Mouse (Mus musculus) midbrain, postnatal 0 days (tissue): ENCODE data around the gene Kcnj9. TPM values are rescaled to one million over a fixed set of nuclear protein-coding genes. Genes with fewer than 3 reads are reported as not detected.

Experiments
- ATAC-seq: fragments of 200-750 bp; cut with Nextera tagmentation; 2 replicates; pipeline ENCODE4 v1.8.0; 2017; ENCODE audit warnings: moderate number of reproducible peaks, mild to moderate bottlenecking, moderate TSS enrichment, moderate library complexity; ENCODE audit not compliant: low FRiP score
- DNase-seq: peaks from one replicate; pipeline ENCODE4 v3.0.0-alpha.2; 2015; ENCODE audit warnings: low spot score
- H3K27ac ChIP-seq: fragments of 300-500 bp; sonication (generic); 2 replicates; pipeline ENCODE4 v1.5.1; 2014; ENCODE audit warnings: low read depth, mild to moderate bottlenecking, low read length, mixed read lengths
- H3K27me3 ChIP-seq: fragments of 300-500 bp; sonication (generic); 2 replicates; pipeline ENCODE4 v1.6.1; 2014; ENCODE audit warnings: low read length, control low read depth, mixed read lengths; ENCODE audit not compliant: insufficient read depth
- H3K36me3 ChIP-seq: fragments of 300-500 bp; sonication (generic); 2 replicates; pipeline ENCODE4 v1.6.1; 2014; ENCODE audit warnings: low read length, control low read depth, mixed read lengths; ENCODE audit not compliant: insufficient read depth
- H3K4me1 ChIP-seq: fragments of 300-500 bp; sonication (generic); 2 replicates; pipeline ENCODE4 v1.6.1; 2014; ENCODE audit warnings: mild to moderate bottlenecking, control low read depth, antibody characterized with exemption, low read length, mixed read lengths; ENCODE audit not compliant: insufficient read depth
- H3K4me2 ChIP-seq: fragments of 300-500 bp; sonication (generic); 2 replicates; pipeline ENCODE4 v1.6.1; 2014; ENCODE audit warnings: low read depth, mild to moderate bottlenecking, low read length, mixed read lengths; ENCODE audit not compliant: poor library complexity, severe bottlenecking
- H3K4me3 ChIP-seq: fragments of 300-500 bp; sonication (generic); 2 replicates; pipeline ENCODE4 v1.5.1; 2014; ENCODE audit warnings: low read depth, mild to moderate bottlenecking, low read length, moderate library complexity
- H3K9ac ChIP-seq: fragments of 300-500 bp; sonication (generic); replicated peaks from 2 replicates; pipeline ENCODE4 v1.6.1; 2014; ENCODE audit warnings: mild to moderate bottlenecking, low read length, moderate library complexity, mixed read lengths; ENCODE audit not compliant: poor library complexity, severe bottlenecking
- H3K9me3 ChIP-seq: fragments of 300-500 bp; sonication (generic); 2 replicates; pipeline ENCODE4 v1.6.1; 2016; ENCODE audit warnings: low read length, control low read depth
- CTCF ChIP-seq: IDR thresholded peaks from 2 replicates; pipeline ENCODE4 v1.5.1; 2016; ENCODE audit warnings: antibody characterized with exemption, mild to moderate bottlenecking
- WGBS: fragments of 180-500 bp; shearing (Covaris S2); extraction: QIAGEN DNeasy Blood & Tissue Kit; methylation state at CpG from one replicate; pipeline ENCODE4 v1.1.7; 2014; 5-methylcytosine and 5-hydroxymethylcytosine counted together
- polyA plus RNA-seq: library from polyadenylated mRNA; unstranded; fragments of >200 nt; fragmentation: Nextera tagmentation; extraction: Ambion mirVana; gene quantifications from 2 replicates; pipeline ENCODE4 v1.2.1, GENCODE M21; 2015
- total RNA-seq: library from RNA; depleted of rRNA; stranded (reverse); fragments of >200 nt; gene quantifications from 2 replicates; pipeline ENCODE4 v1.2.3, GENCODE M21; 2014

Gene Kcnj9
- total and polyA plus RNA-seq, 2 experiments from 2014 or later = 5.8 to 14.1 TPM

DNA sequence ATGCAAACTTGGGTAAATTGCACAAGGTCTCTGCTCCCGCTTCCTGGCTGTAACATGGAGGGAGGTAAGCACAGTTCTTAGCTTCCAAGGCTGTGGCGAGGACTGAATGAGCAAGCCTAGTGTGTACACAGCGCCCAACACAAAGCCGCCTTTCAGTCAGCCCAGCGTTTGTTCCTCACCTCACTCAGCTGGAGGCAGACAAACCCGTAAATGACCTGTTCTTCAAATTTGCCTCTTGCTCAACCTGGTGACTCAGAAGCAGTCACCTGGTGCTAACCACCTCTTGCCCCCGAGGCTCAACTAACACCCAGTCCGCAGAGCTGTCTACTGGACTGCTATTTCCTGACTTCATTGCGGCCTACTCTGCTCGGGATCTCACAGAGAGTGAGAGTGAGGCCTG, 21.2 kb downstream of the Kcnj9 start:
- Histone ChIP-seq H3K4me2 (no peak overlapping the region), H3K36me3 (no peaks in the 10 kb centered on the region), H3K4me3 (no peak overlapping the region), H3K9me3 (no peaks in the 10 kb centered on the region), H3K27me3 (no peaks in the 10 kb centered on the region), H3K9ac (no peak overlapping the region), H3K27ac (peak overlapping the region; percentile 39), H3K4me1 (no peaks in the 10 kb centered on the region)
- ATAC-seq = no peak
- no peak for DNase-seq
- TF ChIP-seq CTCF = no peak
- WGBS = 66% methylated on average over 10 of the region's 10 CpGs

DNA sequence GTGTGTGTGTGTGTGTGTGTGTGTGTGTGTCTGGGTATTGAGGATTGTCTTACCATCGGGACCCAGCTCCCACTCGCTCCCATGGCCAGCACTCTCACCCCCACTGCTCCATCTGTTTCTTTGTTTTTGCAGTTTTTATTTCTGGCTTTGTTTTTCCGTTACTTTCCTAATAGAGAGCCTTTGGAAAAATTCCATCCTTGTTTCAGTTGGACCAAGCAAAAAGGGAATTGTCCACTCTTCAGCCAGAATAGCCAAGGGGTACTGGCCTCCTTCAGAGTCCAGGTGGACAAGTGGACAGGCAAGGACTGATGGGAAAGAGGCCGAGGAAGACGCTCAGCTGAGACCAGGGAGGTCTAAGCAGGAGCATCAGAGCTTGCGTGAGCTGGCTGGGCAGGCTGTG, 22.2 kb downstream of the Kcnj9 start:
- no peak for TF ChIP-seq CTCF
- ATAC-seq (no peak), DNase-seq (no peak)
- no peaks in the 10 kb centered on the region for H3K4me1 ChIP-seq
- no peak overlapping the region for H3K4me3 ChIP-seq
- 64% methylated on average over 6 of the region's 6 CpGs for WGBS
- peak overlapping the region; percentile 47; the same call in 1 of the 2 replicates for H3K27ac ChIP-seq
- no peak overlapping the region for H3K4me2 ChIP-seq
- H3K36me3 ChIP-seq = no peaks in the 10 kb centered on the region
- H3K9ac ChIP-seq = no peak overlapping the region
- no peaks in the 10 kb centered on the region for H3K9me3 ChIP-seq
- no peaks in the 10 kb centered on the region for H3K27me3 ChIP-seq

DNA sequence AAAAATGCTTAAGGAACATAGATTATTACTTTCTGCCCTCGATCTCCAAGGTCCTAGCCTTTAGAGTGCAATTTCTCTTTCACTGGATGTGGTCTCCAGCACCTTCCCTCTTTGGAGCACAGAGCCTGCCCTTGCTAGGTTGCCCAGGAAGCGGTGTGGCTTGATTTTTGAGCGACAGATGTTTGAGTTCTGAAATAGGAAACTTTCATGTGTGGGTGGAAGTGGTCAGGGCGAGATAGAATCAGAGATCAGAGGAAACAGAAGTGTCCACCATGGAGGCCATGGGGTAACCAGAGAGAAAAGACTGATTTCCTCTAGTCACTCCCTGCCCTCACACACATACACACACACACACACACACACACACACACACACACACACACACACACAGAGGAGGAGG, 22.9 kb downstream of the Kcnj9 start:
- Histone ChIP-seq H3K9ac (no peak overlapping the region), H3K4me3 (no peak overlapping the region), H3K9me3 (no peaks in the 10 kb centered on the region), H3K4me2 (no peak overlapping the region), H3K4me1 (no peaks in the 10 kb centered on the region), H3K27me3 (no peaks in the 10 kb centered on the region), H3K36me3 (no peaks in the 10 kb centered on the region), H3K27ac (no peak overlapping the region)
- DNase-seq (no peak), ATAC-seq (no peak)
- no peak for TF ChIP-seq CTCF
- WGBS = 82% methylated on average over 4 of the region's 4 CpGs

- no peaks in the 10 kb centered on the region for H3K27me3 ChIP-seq
- ATAC-seq (no peak), DNase-seq (no peak)
- H3K4me2 ChIP-seq = no peak overlapping the region
- H3K4me1 ChIP-seq = 0 out of 2 replicates have a peak, but pooled peaks cover 4% of the 10 kb centered on the region
- H3K9ac ChIP-seq = no peak overlapping the region
- no peak overlapping the region for H3K4me3 ChIP-seq
- 78% methylated on average over 3 of the region's 3 CpGs for WGBS
- TF ChIP-seq CTCF = peak; percentile 32
- no peak overlapping the region for H3K27ac ChIP-seq
- no peaks in the 10 kb centered on the region for H3K9me3 ChIP-seq
- no peaks in the 10 kb centered on the region for H3K36me3 ChIP-seq
Observed at GRCm38 (mm10) chr1:172305635-172306034, 23.5 kb downstream of the Kcnj9 start.

DNA sequence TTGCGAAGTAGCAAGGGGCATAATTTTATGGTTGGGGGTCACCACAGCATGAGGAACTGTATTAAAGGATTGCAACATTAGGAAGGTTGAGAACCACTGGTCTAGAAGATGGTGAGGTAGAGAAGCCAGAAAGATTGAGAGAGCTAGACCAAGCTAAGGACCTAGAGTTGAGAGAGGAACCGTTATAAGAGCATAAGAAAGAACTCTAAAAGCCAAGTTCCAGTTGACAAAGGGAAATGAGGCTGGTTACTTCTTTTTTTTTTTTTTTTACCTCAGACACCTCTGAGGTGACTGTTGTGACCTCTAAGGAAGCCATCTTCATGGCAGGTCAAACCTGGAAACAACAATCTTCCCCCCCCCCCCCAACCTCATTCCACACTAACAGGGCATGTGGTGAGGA, 24.0 kb downstream of the Kcnj9 start:
- 0 out of 2 replicates have a peak, but pooled peaks cover 4% of the 10 kb centered on the region for H3K4me1 ChIP-seq
- no peak overlapping the region for H3K4me3 ChIP-seq
- H3K27ac ChIP-seq = no peak overlapping the region
- no peak for DNase-seq
- no peaks in the 10 kb centered on the region for H3K36me3 ChIP-seq
- no peak for TF ChIP-seq CTCF
- H3K9me3 ChIP-seq = no peaks in the 10 kb centered on the region
- H3K9ac ChIP-seq = no peak overlapping the region
- no peak for ATAC-seq
- no peaks in the 10 kb centered on the region for H3K27me3 ChIP-seq
- WGBS = 95% methylated on average over 2 of the region's 2 CpGs
- no peak overlapping the region for H3K4me2 ChIP-seq

DNA sequence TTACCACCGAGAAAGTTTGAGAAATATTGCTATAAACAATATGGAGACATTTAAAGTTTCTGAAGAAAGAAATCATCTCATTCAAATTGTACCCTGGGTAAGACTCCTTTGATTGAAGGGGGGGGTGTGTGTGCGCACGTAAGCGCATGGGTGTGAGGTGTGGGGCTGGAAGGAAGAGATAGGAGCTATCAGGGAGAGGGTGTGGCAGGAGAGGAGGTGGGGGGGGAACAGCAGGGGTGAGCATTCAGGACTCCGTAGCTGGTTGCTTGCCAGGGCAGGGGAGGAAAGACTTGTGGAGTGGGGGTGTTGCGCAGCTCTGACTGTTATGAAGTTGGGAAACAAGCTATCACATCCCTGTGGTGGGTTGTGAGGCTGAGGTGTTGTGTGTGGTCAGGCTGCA, 24.7 kb downstream of the Kcnj9 start:
- H3K4me1 ChIP-seq = 0 out of 2 replicates have a peak, but pooled peaks cover 4% of the 10 kb centered on the region
- H3K9me3 ChIP-seq = no peaks in the 10 kb centered on the region
- no peaks in the 10 kb centered on the region for H3K36me3 ChIP-seq
- no peaks in the 10 kb centered on the region for H3K27me3 ChIP-seq
- no peak overlapping the region for H3K27ac ChIP-seq
- TF ChIP-seq CTCF = no peak
- WGBS = 80% methylated on average over 6 of the region's 6 CpGs
- ATAC-seq (no peak), DNase-seq (no peak)
- no peak overlapping the region for H3K9ac ChIP-seq
- no peak overlapping the region for H3K4me2 ChIP-seq
- H3K4me3 ChIP-seq = no peak overlapping the region
